Mouse (Mus musculus) layer of hippocampus, postnatal 25 days (tissue): ENCODE results near the gene Etl4. TPM values are rescaled to one million over a fixed set of nuclear protein-coding genes. Genes with fewer than 3 reads are reported as not detected.

Experiments used
- DNase-seq, 2 experiments: peaks; one replicate each; pipeline ENCODE4 v3.0.0; 2022; ENCODE audit warnings: mixed read lengths in 2 of 2, low spot score in 1 of 2; ENCODE audit errors: extremely low spot score in 1 of 2
- total RNA-seq, 2 experiments: library from RNA; stranded (reverse); gene quantifications; 2 replicates each; pipeline ENCODE4 v1.2.3; 2021

Etl4 gene
- total RNA-seq: 10 to 100 TPM; 67.0 to 77.8 TPM

GRCm38 (mm10) chr2:19909171-19909899, at the start of gene Etl4:
Gene Etl4, plus strand, starts transcription at chr2:19909780.
- DNase-seq: peak; percentile 72 to 76

DNA sequence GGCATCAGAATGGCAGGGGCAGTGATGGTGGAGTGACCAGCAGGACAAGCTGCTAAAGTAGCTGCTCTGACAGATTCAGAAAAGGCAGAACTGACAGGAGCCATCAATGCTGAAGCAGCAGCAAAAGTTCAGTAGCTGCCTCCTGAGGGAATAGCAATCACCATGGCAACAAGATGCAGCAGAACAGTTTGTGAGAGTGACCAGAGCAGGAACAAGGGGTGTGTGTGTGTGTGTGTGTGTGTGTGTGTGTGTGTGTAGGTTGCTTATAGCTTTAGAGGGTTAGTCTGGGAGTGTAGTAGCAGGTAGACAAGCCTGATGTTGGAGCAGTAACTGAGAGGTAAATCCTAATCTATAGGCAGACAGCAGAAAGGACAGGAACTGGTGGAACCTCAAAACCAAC, 40.4 kb upstream of the Etl4 start:
- no peak for DNase-seq

DNA sequence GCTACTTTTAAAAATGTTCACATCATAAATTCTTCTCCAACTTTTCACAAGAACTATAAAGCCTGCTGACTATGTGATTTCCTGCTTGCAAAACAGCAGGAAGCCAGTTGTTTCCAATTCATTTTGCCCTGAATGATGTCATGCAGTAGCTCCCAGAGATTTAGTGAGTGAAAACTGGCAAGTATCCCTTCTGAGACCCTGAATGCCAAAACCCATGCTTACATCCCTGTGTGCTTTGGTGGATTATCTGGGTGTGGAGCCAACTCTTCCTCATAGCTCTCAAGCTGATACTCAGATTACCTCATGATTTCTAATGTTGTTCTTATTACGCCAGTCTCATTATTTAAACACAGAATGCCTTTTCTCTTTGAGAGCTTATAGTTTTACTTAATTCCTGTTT, 37.7 kb upstream of the Etl4 start:
- no peak for DNase-seq

DNA sequence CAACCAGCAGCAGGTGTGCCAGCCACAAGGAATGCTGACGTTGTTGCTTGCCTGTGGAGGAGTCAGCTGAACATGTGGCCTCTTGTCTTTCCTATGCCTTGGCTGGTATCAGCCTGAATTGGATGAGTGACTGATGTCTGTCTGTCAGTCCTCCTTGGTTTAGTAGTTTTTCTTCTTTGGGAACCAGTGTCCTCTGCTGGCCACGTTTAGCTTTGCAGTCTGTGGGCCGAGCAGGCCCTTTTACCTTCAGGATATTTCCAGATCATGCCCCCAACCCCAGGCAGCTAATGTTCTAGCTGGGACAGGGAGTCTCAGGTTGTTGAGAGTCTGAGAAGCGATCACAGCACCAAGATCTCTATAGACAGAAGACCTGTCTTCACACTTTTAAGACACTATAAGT, 18.7 kb upstream of the Etl4 start:
- no peak for DNase-seq

GRCm38 (mm10) chr2:19909900-19910780, 560 bp downstream of the Etl4 start:
- peak in 1 of 2 experiments; percentile 26 for DNase-seq

GRCm38 (mm10) chr2:19910781-19911175, 1.2 kb downstream of the Etl4 start:
- DNase-seq: no peak

GRCm38 (mm10) chr2:19919190-19919589, 9.6 kb downstream of the Etl4 start:
- peak in 1 of 2 experiments; percentile 60 for DNase-seq

DNA sequence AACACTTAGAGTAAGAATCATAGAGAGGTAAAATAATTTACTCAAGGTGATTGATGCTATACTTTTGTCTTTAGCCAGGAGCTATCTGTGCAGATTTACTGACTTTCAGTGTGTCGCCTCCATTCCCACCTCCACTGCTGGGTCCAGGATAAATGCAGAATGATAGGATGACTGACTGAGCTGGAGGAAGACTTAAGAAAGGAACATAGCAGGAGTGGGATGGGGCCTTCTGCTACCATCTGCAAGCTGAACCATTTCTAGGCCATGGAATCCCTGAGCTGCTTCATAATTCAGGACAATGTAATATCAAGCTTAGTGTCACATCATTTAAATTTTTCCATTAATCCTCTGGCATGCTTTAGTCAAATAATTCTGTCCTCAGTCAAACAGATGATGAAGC, 20.4 kb downstream of the Etl4 start:
- DNase-seq: no peak

DNA sequence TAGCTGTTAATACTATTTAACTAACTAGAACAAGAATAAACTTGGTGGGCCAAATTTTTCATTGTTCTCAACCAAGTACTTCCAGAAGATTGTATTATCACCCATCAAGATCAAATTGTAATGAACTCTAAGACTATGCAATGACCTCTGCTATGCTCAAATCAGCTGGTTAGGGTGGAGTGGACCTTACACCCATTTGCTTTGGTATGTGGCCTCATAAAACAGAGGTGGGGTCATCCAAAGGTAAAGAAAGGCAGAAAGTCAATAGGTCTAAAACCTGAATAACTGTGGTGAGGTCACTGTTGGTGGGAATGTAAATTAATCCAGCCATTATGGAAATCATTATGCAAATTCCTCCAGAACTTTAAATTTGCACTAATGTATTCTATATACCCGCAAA, 24.3 kb downstream of the Etl4 start:
- no peak for DNase-seq

GRCm38 (mm10) chr2:19945205-19945604, 35.6 kb downstream of the Etl4 start:
- DNase-seq: no peak

DNA sequence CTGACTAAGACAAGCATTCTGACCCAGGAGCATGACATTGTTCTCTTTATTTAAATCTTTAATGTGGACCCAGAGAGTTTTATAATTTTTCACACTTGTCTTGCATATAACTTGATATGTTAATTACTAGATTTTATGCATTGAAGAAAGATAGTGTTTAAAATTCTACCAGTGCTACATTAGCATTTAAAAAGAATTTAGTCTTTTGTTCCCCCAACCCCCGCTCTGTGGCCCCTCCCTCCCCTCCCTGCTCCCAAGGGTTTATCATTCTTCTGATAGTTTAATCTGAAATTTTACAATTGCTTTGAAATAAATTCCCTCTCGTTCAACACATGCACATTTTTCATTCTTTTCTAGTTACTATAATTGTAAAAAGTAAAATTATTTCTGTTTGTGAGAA, 43.4 kb downstream of the Etl4 start:
- no peak for DNase-seq

DNA sequence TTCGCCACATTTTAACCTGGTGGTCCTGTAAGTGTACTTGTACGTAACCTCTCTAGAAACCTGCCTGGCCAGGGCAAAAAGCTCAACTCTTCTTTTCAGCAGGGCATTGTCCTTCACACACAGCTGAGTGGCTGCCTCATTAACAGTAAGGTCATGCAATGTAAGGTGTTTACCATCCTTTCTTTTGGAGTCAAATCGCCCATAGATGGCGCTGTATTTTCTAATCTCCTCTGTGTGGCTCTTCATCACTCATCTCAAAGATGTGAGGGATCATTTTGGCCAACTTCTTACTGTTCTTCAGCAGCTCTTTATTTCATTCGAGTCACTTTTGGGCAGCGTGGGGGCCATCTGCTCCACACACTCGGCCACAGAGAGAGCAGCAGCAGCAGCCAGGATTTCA, 56.9 kb downstream of the Etl4 start:
- DNase-seq: no peak

GRCm38 (mm10) chr2:20037671-20038070, 128.1 kb downstream of the Etl4 start:
- DNase-seq: no peak

- no peak for DNase-seq
Observed at GRCm38 (mm10) chr2:20072377-20072776, 162.8 kb downstream of the Etl4 start.

GRCm38 (mm10) chr2:20076118-20076796, 166.7 kb downstream of the Etl4 start:
- DNase-seq: no peak

DNA sequence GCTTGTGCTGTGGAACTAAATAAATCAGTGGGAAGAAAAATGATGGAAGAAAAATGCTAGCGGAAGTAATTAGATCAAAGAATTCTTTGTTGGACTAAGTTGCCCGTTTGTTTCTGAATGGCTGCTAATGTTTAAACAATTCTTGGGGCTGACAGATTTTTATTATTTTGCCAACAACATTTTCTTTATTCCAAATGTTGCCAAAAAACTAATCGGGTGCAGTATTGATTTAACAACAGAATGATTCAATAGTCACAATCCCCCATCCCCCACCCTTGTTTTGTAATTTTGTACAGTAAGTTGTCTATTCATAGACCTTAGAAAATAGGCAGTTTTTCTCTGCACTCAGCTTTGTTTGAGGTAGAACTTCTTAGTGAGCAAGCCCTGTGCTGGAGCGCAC, 175.2 kb downstream of the Etl4 start:
- no peak for DNase-seq

DNA sequence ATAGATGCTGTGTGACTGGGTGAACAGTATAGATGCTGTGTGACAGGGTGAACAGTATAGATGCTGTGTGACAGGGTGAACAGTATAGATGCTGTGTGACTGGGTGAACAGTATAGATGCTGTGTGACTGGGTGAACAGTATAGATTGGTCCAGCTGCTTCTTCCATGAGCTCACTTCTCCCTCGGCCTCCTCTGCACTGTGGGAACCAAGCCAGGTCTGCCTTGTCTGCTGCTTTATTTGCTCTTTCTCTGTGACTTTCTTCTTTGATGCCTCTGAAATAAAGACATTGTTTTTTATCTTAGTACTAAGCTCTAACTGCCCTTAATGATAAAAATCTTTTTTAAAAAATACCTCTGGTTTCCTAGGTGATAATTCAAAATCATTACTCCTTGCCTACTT, 195.9 kb downstream of the Etl4 start:
- DNase-seq: no peak

DNA sequence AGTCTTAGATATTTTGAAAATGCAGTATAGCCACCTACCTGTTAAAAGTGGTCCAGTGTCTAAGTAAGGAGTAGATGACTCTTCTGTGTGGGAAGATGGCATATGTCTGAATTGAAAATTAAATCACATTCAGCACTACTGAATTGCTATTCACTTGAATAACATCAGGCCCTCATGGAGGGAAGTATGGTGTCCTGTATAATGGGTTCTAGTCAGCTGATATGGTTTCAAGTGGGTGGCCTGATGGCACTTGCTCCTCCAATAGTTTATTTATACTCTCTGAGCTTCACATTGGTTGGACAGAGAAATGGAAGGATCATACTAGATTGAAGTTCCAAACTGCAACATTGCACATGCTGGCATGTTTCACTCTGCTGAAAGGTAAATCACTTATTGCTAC, 202.1 kb downstream of the Etl4 start:
- DNase-seq: no peak

- DNase-seq: no peak
Observed at GRCm38 (mm10) chr2:20125914-20126313, 216.3 kb downstream of the Etl4 start.

GRCm38 (mm10) chr2:20131792-20132191, 222.2 kb downstream of the Etl4 start:
- no peak for DNase-seq

- no peak for DNase-seq
Observed at GRCm38 (mm10) chr2:20138426-20138825, 228.8 kb downstream of the Etl4 start.
